Mouse (Mus musculus): Measurements from ENCODE around the gene Clcnkb. TPM values are rescaled to one million over a fixed set of nuclear protein-coding genes. Genes with fewer than 3 reads are reported as not detected.
A peak's percentile ranks its signal among the peaks of the same experiment; 100 is the strongest.

Gene Clcnkb
- polyA plus RNA-seq, 1 experiment from 2014 or later: not detected

GRCm38 (mm10) chr4:141365876-141366275 is 49.9 kb downstream of the Clcnkb start:
- peaks cover 65% of the 10 kb centered on the region for H3K27me3 ChIP-seq
- no peak overlapping the region for H3K4me2 ChIP-seq
- no peaks in the 10 kb centered on the region for H3K36me3 ChIP-seq
- H3K4me1 ChIP-seq: 0 out of 2 replicates have a peak, but pooled peaks cover 4% of the 10 kb centered on the region
- H3K4me3 ChIP-seq: no peak overlapping the region
- H3K27ac ChIP-seq: no peak overlapping the region
- no peaks in the 10 kb centered on the region for H3K9me3 ChIP-seq
- 51% methylated on average over 7 of the region's 7 CpGs for WGBS
- H3K9ac ChIP-seq: 0 out of 2 replicates have a peak overlapping the region, but pooled peaks have one; percentile 1
- no peak for ATAC-seq (ENCODE audit: insufficient number of reproducible peaks, insufficient read depth, low FRiP score, low TSS enrichment, low read depth)

GRCm38 (mm10) chr4:141365126-141365525 is 50.7 kb downstream of the Clcnkb start:
- 61% methylated on average over 8 of the region's 8 CpGs for WGBS
- H3K9ac ChIP-seq: no peak overlapping the region
- H3K4me3 ChIP-seq: no peak overlapping the region
- peaks cover 65% of the 10 kb centered on the region for H3K27me3 ChIP-seq
- no peak for ATAC-seq (ENCODE audit: insufficient number of reproducible peaks, insufficient read depth, low FRiP score, low TSS enrichment, low read depth)
- H3K4me1 ChIP-seq: 0 out of 2 replicates have a peak, but pooled peaks cover 4% of the 10 kb centered on the region
- H3K4me2 ChIP-seq: no peak overlapping the region
- H3K9me3 ChIP-seq: no peaks in the 10 kb centered on the region
- no peak overlapping the region for H3K27ac ChIP-seq
- H3K36me3 ChIP-seq: no peaks in the 10 kb centered on the region

GRCm38 (mm10) chr4:141362937-141363548 is 52.8 kb downstream of the Clcnkb start:
- no peak overlapping the region for H3K27ac ChIP-seq
- no peaks in the 10 kb centered on the region for H3K9me3 ChIP-seq
- H3K36me3 ChIP-seq: no peaks in the 10 kb centered on the region
- peaks cover 46% of the 10 kb centered on the region for H3K27me3 ChIP-seq
- H3K4me3 ChIP-seq: no peak overlapping the region
- WGBS: 24% methylated on average over 11 of the region's 11 CpGs
- peaks cover 20% of the 10 kb centered on the region for H3K4me1 ChIP-seq
- H3K4me2 ChIP-seq: peak overlapping the region; percentile 20; the same call in 1 of the 2 replicates
- ATAC-seq (ENCODE audit: insufficient number of reproducible peaks, insufficient read depth, low FRiP score, low TSS enrichment, low read depth): no peak
- H3K9ac ChIP-seq: no peak overlapping the region

- no peak for ATAC-seq (ENCODE audit: insufficient number of reproducible peaks, insufficient read depth, low FRiP score, low TSS enrichment, low read depth)
- 30% methylated on average over 7 of the region's 7 CpGs for WGBS
These were observed 55.0 kb downstream of the Clcnkb start for GRCm38 (mm10) chr4:141360846-141361245.

GRCm38 (mm10) chr4:141359222-141359621 is 56.6 kb downstream of the Clcnkb start:
- no peak for ATAC-seq (ENCODE audit: insufficient number of reproducible peaks, insufficient read depth, low FRiP score, low TSS enrichment, low read depth)

More at GRCm38 (mm10) chr4:141360846-141361245, 55.0 kb downstream of the Clcnkb start:
- no peak overlapping the region for H3K27ac ChIP-seq
- H3K4me1 ChIP-seq: peaks cover 20% of the 10 kb centered on the region
- H3K36me3 ChIP-seq: no peaks in the 10 kb centered on the region
- no peak overlapping the region for H3K4me2 ChIP-seq
- peaks cover 24% of the 10 kb centered on the region for H3K27me3 ChIP-seq
- no peaks in the 10 kb centered on the region for H3K9me3 ChIP-seq
- H3K4me3 ChIP-seq: no peak overlapping the region
- H3K9ac ChIP-seq: no peak overlapping the region

GRCm38 (mm10) chr4:141357811-141358210 is 58.0 kb downstream of the Clcnkb start:
- no peak overlapping the region for H3K27ac ChIP-seq
- no peak overlapping the region for H3K4me3 ChIP-seq
- ATAC-seq (ENCODE audit: insufficient number of reproducible peaks, insufficient read depth, low FRiP score, low TSS enrichment, low read depth): no peak
- no peaks in the 10 kb centered on the region for H3K36me3 ChIP-seq
- H3K9me3 ChIP-seq: no peaks in the 10 kb centered on the region
- peaks cover 25% of the 10 kb centered on the region for H3K4me1 ChIP-seq
- no peak overlapping the region for H3K9ac ChIP-seq
- H3K27me3 ChIP-seq: no peaks in the 10 kb centered on the region; the same call in none of the 2 replicates
- H3K4me2 ChIP-seq: no peak overlapping the region

More at GRCm38 (mm10) chr4:141359222-141359621, 56.6 kb downstream of the Clcnkb start:
- Histone ChIP-seq H3K27me3 (peaks cover 8% of the 10 kb centered on the region), H3K9me3 (no peaks in the 10 kb centered on the region), H3K4me2 (no peak overlapping the region), H3K4me1 (peaks cover 20% of the 10 kb centered on the region), H3K36me3 (no peaks in the 10 kb centered on the region), H3K9ac (no peak overlapping the region), H3K27ac (no peak overlapping the region), H3K4me3 (no peak overlapping the region)
- 67% methylated on average over 6 of the region's 6 CpGs for WGBS

Other genes with a start within 250 kb of the Clcnkb start
- gene Rsg1, start 202.1 kb downstream of the Clcnkb start, polyA plus RNA-seq (2015; fragmentation: Nextera tagmentation; extraction: Ambion mirVana): 7.4 and 7.9 TPM in 2 replicates
- gene Arhgef19, start 176.5 kb downstream of the Clcnkb start, polyA plus RNA-seq (2015; fragmentation: Nextera tagmentation; extraction: Ambion mirVana): 18.9 and 23.3 TPM in 2 replicates
- 2.6 and 4.0 TPM in 2 replicates for gene Epha2, start 114.8 kb downstream of the Clcnkb start, polyA plus RNA-seq (2015; fragmentation: Nextera tagmentation; extraction: Ambion mirVana)
- gene Fam131c, start 47.8 kb downstream of the Clcnkb start, polyA plus RNA-seq (2015; fragmentation: Nextera tagmentation; extraction: Ambion mirVana): 1.7 and 2.9 TPM in 2 replicates
- 0.18 and 0.39 TPM in 2 replicates for gene Clcnka, start 17.3 kb downstream of the Clcnkb start, polyA plus RNA-seq (2015; fragmentation: Nextera tagmentation; extraction: Ambion mirVana)
- 0.63 TPM in 1 of 2 replicates, not detected in the other for gene Hspb7, start 4.8 kb upstream of the Clcnkb start, polyA plus RNA-seq (2015; fragmentation: Nextera tagmentation; extraction: Ambion mirVana)
- gene Srarp, start 20.1 kb upstream of the Clcnkb start, polyA plus RNA-seq (2015; fragmentation: Nextera tagmentation; extraction: Ambion mirVana): not detected in 2 replicates
- 43.4 and 43.8 TPM in 2 replicates for gene Zbtb17, start 28.6 kb upstream of the Clcnkb start, polyA plus RNA-seq (2015; fragmentation: Nextera tagmentation; extraction: Ambion mirVana)
- 11.6 and 12.7 TPM in 2 replicates for gene Spen, start 122.6 kb upstream of the Clcnkb start, polyA plus RNA-seq (2015; fragmentation: Nextera tagmentation; extraction: Ambion mirVana)
- 49.0 and 56.1 TPM in 2 replicates for gene Fblim1, start 190.1 kb upstream of the Clcnkb start, polyA plus RNA-seq (2015; fragmentation: Nextera tagmentation; extraction: Ambion mirVana)
- gene Tmem82, start 202.6 kb upstream of the Clcnkb start, polyA plus RNA-seq (2015; fragmentation: Nextera tagmentation; extraction: Ambion mirVana): 0.47 and 0.74 TPM in 2 replicates
- 0.12 TPM in 1 of 2 replicates, not detected in the other for gene Slc25a34, start 207.8 kb upstream of the Clcnkb start, polyA plus RNA-seq (2015; fragmentation: Nextera tagmentation; extraction: Ambion mirVana)
- gene Plekhm2, start 248.9 kb upstream of the Clcnkb start, polyA plus RNA-seq (2015; fragmentation: Nextera tagmentation; extraction: Ambion mirVana): 8.5 TPM in 2 replicates

All from embryonic facial prominence, embryonic 13.5 days (tissue).